Mouse (Mus musculus): ENCODE measurements around the gene Tenm3. TPM values are rescaled to one million over a fixed set of nuclear protein-coding genes. Genes with fewer than 3 reads are reported as not detected.

Gene Tenm3
- total and polyA plus RNA-seq, 3 experiments: 0.03 to 0.08 (median 0.07) TPM

DNA sequence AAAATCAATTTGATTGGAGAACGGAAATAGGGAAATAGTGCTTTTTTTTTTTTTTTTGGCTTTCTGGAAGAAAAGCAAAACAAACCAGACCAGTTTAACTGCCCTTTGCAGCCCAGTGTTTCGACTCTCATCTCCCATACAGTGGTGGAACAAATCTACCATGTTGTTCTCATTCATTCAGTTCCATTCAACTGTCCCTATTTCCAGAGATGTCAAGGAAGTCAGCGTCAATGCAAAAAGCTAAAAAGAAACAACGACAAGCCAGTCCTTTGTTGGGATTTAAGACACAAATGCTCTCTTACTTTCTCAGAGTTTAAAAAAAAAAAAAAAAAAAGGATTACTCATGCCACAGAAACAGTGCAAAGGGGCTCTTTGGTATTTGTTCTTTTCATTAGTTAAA lies 502.1 kb downstream of the Tenm3 start:
- TF ChIP-seq MEF2A (IDR thresholded peaks at IDR 0.05; ENCODE audit: borderline replicate concordance, low read depth, low read length) (no peak), TCF12 (IDR thresholded peaks at IDR 0.05; ENCODE audit: low read depth, low read length) (no peak), SIN3A (IDR thresholded peaks at IDR 0.05; ENCODE audit: low read length) (no peak), JUND (conservative IDR thresholded peaks at IDR 0.05; ENCODE audit: low read depth, low read length) (no peak), MAZ (IDR thresholded peaks at IDR 0.05; ENCODE audit: low read depth, low read length) (no peak), CHD2 (IDR thresholded peaks at IDR 0.05; ENCODE audit: low read length) (no peak), ETS1 (conservative IDR thresholded peaks at IDR 0.05; ENCODE audit: low read depth, low read length) (no peak), JUN (IDR thresholded peaks at IDR 0.05; ENCODE audit: insufficient read depth, low read depth, low read length) (no peak), MAX (IDR thresholded peaks at IDR 0.05; ENCODE audit: low read length) (no peak), BHLHE40 (IDR thresholded peaks at IDR 0.05; ENCODE audit: low read depth, low read length) (no peak), PAX5 (IDR thresholded peaks at IDR 0.05; ENCODE audit: low read length) (no peak), USF2 (conservative IDR thresholded peaks at IDR 0.05; ENCODE audit: low read depth, low read length) (no peak)
- H3K27ac ChIP-seq (ENCODE audit: insufficient read depth, low read depth): no peak overlapping the region
- H3K4me1 ChIP-seq (ENCODE audit: control insufficient read depth in 1 of 2, insufficient read depth in 2 of 2): no peaks in the 10 kb centered on the region
- in situ Hi-C loops (cut with MboI; ENCODE audit: low pct_ligation_motif_present, low pct_unique_long_range_greater_than_20kb, low sequenced_read_pairs) (no loop called here), dilution Hi-C loops (cut with MboI; ENCODE audit: extremely low pct_ligation_motif_present, extremely low pct_unique_long_range_greater_than_20kb, low sequenced_read_pairs) (no loop called here)
- H3K27me3 ChIP-seq (replicated peaks): no peaks in the 10 kb centered on the region
- no peaks in the 10 kb centered on the region for H3K79me2 ChIP-seq (replicated peaks; ENCODE audit: control insufficient read depth, extremely low read depth, insufficient read depth, poor library complexity, severe bottlenecking)
- H3K4me2 ChIP-seq (ENCODE audit: insufficient read depth, low read depth, poor library complexity, severe bottlenecking): no peak overlapping the region
- DNase-seq (ENCODE audit: extremely low read depth): no peak
- no peak overlapping the region for H3K4me3 ChIP-seq (replicated peaks in 1 of 3; ENCODE audit: low read depth in 2 of 3, low read length in 2 of 3, poor library complexity in 1 of 3)
- no peaks in the 10 kb centered on the region for H3K36me3 ChIP-seq (replicated peaks in 1 of 2; ENCODE audit: control insufficient read depth in 1 of 2, insufficient read depth in 1 of 2, low read length in 1 of 2)
- no peak overlapping the region for H3K9ac ChIP-seq (ENCODE audit: insufficient read depth, low read depth)
- H3K9me3 ChIP-seq (replicated peaks; ENCODE audit: low read length): peaks cover 54% of the 10 kb centered on the region

DNA sequence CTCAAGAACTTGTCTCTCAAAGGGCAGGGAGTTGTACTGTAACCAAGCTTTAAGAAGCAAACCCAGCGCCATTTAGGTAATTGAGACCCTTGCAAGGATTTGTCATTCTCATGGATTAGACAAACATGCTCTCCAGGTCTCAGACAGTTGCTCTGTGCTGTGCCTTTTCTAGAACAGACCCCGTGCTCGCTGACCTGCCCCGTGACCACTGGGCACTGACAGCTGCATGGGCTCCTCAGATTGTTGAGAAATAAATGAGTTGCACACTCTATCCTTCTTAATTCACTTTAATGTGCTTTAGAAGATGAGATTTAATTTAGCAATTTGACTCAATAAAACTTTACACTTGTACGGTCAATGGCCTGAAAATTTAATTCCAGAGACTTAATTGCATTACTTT lies 502.5 kb downstream of the Tenm3 start:
- Histone ChIP-seq H3K27me3 (replicated peaks) (no peaks in the 10 kb centered on the region), H3K36me3 (replicated peaks in 1 of 2; ENCODE audit: control insufficient read depth in 1 of 2, insufficient read depth in 1 of 2, low read length in 1 of 2) (no peaks in the 10 kb centered on the region), H3K9ac (ENCODE audit: insufficient read depth, low read depth) (no peak overlapping the region), H3K9me3 (replicated peaks; ENCODE audit: low read length) (peaks cover 50% of the 10 kb centered on the region), H3K4me3 (replicated peaks in 1 of 3; ENCODE audit: low read depth in 2 of 3, low read length in 2 of 3, poor library complexity in 1 of 3) (no peak overlapping the region), H3K27ac (ENCODE audit: insufficient read depth, low read depth) (no peak overlapping the region), H3K79me2 (replicated peaks; ENCODE audit: control insufficient read depth, extremely low read depth, insufficient read depth, poor library complexity, severe bottlenecking) (no peaks in the 10 kb centered on the region), H3K4me1 (ENCODE audit: control insufficient read depth in 1 of 2, insufficient read depth in 2 of 2) (no peaks in the 10 kb centered on the region), H3K4me2 (ENCODE audit: insufficient read depth, low read depth, poor library complexity, severe bottlenecking) (no peak overlapping the region)
- TF ChIP-seq ZMIZ1 (IDR thresholded peaks at IDR 0.05; ENCODE audit: low read depth, low read length): no peak
- TF ChIP-seq SIN3A (IDR thresholded peaks at IDR 0.05; ENCODE audit: low read length): no peak
- no peak for TF ChIP-seq HCFC1 (IDR thresholded peaks at IDR 0.05; ENCODE audit: low read depth, low read length)
- no peak for TF ChIP-seq CHD2 (IDR thresholded peaks at IDR 0.05; ENCODE audit: low read length)
- TF ChIP-seq MAFK (IDR thresholded peaks at IDR 0.05; ENCODE audit: insufficient replicate concordance, low read length): no peak
- no peak for TF ChIP-seq TBP (conservative IDR thresholded peaks at IDR 0.05; ENCODE audit: low read depth, low read length)
- dilution Hi-C loops (cut with MboI; ENCODE audit: extremely low pct_ligation_motif_present, extremely low pct_unique_long_range_greater_than_20kb, low sequenced_read_pairs): no loop called here
- no peak for DNase-seq (ENCODE audit: extremely low read depth)
- in situ Hi-C loops (cut with MboI; ENCODE audit: low pct_ligation_motif_present, low pct_unique_long_range_greater_than_20kb, low sequenced_read_pairs): no loop called here

All from CH12.LX (cell line).